Mouse (Mus musculus) kidney, postnatal 14 days (tissue): ENCODE measurements at regions not wholly inside any gene's neighbourhood (a gene's known extent, or its start where the extent isn't known, plus 50 kb on each side); places are given as distances from the start of the nearest gene placed in this dataset.

Source experiments
- DNase-seq: peaks from one replicate; pipeline ENCODE4 v3.0.0; 2022; ENCODE audit warnings: mixed read lengths

DNA sequence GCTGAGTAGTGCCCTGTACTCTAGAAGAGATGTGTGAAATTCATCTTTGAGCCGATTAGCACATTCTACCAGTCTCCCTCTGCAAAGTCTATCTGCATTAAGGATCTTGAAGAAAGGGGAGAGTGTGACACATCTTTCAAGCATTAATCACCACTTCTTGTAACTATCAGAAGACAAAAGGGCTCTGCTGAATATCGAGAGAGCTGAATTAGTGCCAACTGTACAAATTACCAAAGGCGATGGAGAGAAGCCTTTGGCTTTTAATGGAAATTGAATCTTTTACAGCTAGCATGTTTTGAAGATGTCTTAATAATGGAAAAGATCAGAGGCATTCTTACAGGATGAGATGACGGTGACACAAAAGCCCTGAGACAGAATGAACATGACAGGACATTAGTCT is 97.2 kb upstream of the Pam start:
- DNase-seq, result no peak

- no peak for DNase-seq
Observed at GRCm38 (mm10) chr1:98192044-98192484, 96.6 kb upstream of the Pam start.

DNA sequence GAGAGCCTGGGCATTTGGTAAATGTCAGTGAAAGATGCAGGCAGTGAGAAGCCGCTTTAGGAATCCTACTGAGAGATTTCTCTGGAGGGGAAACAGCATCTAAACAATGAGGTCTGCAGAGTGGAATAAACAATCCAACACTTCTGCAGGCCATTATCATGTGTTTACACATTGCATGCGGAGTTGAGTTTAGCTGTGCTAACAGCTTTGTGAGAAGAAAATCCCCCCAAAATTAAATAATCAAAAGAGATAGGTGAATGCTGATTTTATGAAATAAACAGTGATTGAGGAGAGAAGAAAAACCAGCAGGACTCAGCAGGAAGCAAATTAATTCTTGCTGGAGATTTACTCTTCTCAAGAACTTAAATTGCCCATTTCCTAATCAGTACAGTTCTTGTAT is 95.9 kb upstream of the Pam start:
- no peak for DNase-seq

DNA sequence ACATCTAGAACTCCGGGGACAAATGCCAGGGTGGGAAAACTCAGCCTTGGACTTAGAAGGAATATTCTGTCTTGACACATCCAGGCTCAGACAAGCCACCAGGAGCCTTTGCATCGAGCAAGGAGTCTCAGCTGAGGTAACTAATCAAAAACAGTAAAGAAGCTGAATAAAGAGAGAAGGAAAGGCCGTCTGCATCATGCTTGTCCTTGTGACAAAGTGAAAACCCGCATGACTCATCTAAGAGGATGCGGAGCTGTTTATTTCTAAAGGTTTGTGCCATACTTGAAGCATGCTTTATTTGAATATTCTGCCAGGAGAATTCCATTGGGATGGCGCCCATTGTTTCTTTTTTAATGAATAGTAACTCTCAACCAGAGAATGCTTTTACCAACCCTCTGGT is 95.3 kb upstream of the Pam start:
- no peak for DNase-seq

GRCm38 (mm10) chr1:98189991-98190471 is 94.6 kb upstream of the Pam start:
- DNase-seq, result peak; percentile 5

DNA sequence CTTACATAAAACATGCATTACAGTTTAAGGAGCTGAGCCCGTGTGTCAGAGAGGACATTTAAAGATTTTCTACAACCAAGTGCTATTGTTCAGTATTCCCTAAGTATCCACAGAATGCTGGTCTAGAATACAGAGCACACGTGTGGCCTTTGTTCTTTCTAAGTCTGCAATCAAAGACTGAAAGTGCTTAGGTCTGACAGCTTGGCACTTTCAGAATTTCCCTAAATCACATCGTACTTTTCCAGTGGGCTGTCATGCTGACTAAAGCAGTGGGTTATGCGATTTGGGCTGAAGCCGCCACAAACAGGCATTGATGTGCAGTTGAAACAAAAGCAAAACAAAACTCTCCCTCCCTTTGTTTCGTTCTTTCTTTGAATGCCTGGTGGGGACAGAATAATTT is 84.9 kb upstream of the Pam start:
- no peak for DNase-seq

DNA sequence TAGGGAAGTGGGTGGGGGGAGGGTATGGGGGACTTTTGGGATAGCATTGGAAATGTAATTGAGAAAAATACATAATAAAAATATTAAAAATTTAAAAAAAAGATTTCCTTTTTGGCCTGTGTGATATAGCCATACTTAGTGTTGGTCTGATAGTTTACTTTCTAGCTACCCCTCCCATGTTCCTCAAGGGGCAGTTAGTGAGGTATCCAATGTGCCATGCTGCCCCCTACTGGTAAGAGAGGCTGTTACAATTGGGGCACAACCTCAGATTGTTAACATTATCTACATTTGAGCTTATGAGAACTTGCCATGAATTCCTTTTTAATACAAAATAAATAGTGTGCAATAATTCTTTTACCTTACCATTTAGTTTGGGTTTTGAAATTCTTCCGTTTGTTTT is 83.6 kb upstream of the Pam start:
- DNase-seq, result peak; percentile 57

- DNase-seq, result no peak
Observed at GRCm38 (mm10) chr1:98174811-98175132, 79.3 kb upstream of the Pam start.

DNA sequence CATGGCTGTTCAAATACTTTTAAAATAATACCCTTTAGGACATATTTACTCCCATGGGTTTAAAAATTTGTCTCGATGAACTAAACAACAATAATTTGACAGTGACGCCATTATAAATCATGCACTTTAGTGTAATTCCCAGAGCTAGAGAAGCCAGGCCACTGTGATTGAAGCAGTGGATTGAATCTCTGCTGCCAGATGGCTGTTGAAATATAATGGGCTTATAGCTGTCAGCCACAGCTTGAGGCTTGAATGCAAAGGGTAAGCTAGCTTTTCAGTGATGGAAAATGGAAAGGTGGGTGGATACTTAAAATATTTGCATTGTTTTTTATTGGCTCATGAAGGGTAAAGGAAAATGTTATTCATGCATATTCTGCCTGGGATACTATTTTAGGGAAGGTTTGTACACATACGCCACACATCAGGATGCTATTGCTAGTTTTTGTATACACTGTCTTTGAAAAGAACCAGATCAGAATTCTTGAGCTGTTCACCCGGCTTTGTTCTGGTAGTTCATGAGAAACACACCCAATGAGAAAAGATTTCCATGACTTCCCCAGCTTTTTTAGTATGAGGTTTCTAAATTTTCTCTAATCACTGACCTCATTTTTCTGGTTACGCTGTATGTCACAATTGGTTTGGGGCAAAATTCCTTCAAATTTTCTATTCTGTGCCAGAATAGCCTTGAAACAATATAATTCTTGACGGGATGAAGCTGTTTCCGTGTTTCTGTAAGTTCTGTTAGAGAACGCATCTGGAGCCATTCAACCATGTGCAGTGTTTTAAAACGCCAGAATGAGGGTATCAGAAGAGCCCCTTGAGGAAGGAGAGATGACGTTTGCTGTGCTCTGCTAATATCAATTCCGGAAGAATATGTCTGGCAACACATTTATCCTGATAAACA is 78.7 kb upstream of the Pam start:
- DNase-seq, result no peak

DNA sequence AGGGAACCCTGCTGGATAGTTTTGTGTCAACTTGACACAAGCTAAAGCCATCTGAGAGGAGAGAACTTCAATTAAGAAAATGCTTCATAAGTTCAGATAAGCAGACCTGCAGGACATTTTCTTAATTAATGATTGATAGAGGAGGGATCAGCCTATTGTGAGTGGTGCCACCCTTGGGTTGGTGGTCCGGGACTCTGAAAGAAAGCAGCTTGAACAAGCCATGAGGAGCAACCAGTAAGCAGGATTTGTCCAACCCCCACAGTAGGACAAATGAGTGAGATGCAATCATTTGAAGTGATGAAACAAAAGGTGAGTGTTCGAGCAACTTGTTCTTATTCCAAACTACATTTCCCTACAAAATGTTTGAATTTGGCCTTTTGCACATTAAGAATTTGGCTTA is 78.0 kb upstream of the Pam start:
- DNase-seq, result no peak

DNA sequence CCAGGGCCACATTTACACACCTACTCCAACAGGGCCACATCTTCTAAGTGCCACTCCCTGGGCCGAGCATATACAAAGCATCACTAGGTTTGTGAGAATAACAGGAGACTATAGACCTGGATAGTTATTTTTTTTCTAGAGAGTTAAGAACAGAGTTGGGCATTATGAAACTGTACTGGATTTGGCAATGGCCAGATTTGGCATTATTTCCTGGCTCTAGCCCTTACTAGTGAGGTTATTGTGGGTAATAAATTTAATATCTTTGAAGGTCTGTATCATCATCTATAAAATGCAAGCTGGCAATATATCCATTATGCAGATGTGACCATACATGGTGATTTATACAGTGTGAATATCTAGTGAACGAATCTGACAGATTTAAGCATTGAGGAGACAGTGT is 75.8 kb upstream of the Pam start:
- DNase-seq, result no peak

- DNase-seq, result no peak
Observed at GRCm38 (mm10) chr1:98169352-98169751, 73.9 kb upstream of the Pam start.

- no peak for DNase-seq
Observed at GRCm38 (mm10) chr1:98167800-98168199, 72.4 kb upstream of the Pam start.

DNA sequence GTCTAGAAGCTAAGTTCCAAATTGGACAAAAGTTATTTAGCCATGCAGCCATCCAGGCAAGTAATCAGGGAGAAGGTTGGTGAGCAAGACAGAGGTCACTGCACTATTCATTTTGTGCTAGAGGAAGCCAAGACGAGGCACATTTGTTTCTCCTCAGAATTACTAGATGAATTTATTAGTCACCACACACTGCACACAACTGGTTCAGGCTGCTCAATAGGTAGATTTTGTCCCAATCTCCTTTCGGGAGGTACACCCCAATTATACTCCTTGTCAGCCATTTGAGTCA is 67.1 kb upstream of the Pam start:
- DNase-seq, result peak; percentile 4

DNA sequence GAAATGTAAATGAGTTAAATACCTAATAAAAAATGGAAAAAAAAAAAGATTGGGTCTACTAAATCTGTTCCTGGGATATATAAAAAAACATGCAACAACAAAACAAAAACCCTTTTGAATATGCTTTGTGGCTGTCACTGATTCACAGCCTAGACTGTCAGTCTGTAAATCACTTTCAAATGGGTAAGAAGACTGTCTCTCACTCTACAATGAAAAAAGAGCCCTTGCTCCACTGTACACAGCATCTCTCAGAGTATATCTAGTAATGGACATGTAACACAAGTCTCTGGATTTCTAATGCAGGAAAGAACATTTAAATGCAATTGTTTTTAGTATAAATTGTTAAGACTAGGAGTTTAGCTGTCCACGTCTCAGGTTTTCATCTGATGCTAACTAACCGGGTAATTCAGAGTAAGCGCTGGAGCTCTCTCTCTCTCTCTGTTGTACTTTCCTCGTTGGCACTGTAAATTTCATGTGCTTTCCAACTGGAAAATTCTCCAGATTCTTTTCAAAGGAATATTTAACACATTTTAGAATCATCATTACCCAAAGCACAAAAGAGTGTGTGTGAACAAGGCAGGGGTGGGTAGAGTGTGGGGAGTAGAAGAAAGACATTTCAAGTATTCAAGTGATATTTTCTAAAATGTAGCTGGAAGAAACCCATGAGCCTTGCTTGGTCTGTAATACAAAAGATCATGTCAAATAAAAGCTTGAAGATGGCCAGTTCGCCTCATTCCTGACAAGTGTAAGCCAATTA is 66.6 kb upstream of the Pam start:
- no peak for DNase-seq

DNA sequence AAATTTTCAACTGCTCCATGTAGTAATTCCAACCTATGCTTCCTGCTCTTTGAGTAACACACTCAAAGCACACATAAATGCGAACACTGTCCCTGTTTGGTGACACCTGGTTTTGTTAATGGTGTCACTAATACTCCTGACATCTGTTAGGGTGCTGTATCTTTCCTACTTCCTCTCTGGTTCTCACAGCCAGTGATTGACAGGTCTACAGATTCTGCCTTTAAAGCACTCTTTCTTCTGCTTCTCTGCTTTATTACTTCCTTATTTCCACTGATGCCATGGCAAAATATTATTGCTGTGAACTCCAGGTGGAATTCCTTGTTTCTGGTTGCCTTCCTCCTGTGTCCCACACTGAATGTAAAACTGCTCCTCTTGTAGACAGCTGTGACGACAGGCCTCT is 63.5 kb upstream of the Pam start:
- DNase-seq, result no peak

GRCm38 (mm10) chr1:98147361-98147760 is 51.9 kb upstream of the Pam start:
- DNase-seq, result no peak
